Comparison of ENCODE assay signal across 9 mouse cellular contexts in the genomic region with DNA sequence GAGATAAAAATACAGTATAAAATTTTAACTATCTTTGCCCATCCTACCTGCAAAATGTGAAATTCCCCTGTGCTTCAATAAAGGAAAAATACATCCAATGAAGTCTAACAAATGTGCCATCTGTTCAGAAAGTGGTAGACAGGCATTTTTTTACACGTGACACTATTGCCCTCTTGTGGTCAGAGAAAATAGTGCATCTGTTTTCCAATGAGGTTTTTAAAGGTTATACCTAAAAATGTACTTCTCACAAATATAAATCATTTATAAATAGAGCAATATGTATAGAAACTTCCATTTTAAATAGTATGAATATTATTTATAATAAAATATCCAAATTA.
DNase-seq lines count a peak whose midpoint lies in the region; ATAC-seq lines count a peak whose summit lies in the region.
"Had no signal": no experiment of that assay in that cellular context is flagged by ENCODE, and none has a peak within 500 bp of the region (broad histone marks: within the 10 kb centered on the region; RNA-seq: fewer than 3 reads in every experiment).

No protein-coding gene starts in this region.

- H3K27me3 ChIP-seq in forebrain, embryonic 12.5 days = no peaks in the 10 kb centered on the region
- H3K27me3 ChIP-seq in forebrain, embryonic 11.5 days (ENCODE audit: control insufficient read depth, insufficient read depth, low read length) = no peaks in the 10 kb centered on the region
- 0 out of 2 replicates have a peak, but pooled peaks cover 3% of the 10 kb centered on the region for H3K27me3 ChIP-seq in neural tube, embryonic 15.5 days (replicated peaks)
- H3K27me3 ChIP-seq: heart, embryonic 15.5 days had no signal

- 0% methylated on average over 1 of the region's 1 CpGs for WGBS in forebrain, embryonic 12.5 days
- WGBS in forebrain, embryonic 11.5 days = 0% methylated on average over 1 of the region's 1 CpGs
- 0% methylated on average over 1 of the region's 1 CpGs for WGBS in neural tube, embryonic 15.5 days

- H3K9me3 ChIP-seq in forebrain, embryonic 12.5 days = no peaks in the 10 kb centered on the region
- no peaks in the 10 kb centered on the region for H3K9me3 ChIP-seq in forebrain, embryonic 11.5 days (ENCODE audit: control insufficient read depth, low read length)
- H3K9me3 ChIP-seq in neural tube, embryonic 15.5 days (replicated peaks) = no peaks in the 10 kb centered on the region
- H3K9me3 ChIP-seq: heart, embryonic 15.5 days had no signal

- no peak for DNase-seq in forebrain, embryonic 11.5 days (ENCODE audit: low spot score)
- DNase-seq in ovary, postnatal 14 days (ENCODE audit: low spot score) = peak; percentile 15
- DNase-seq in ovary, postnatal 36 days (ENCODE audit: low spot score) = no peak
- peak; percentile 36 for DNase-seq in cerebellum, adult 9-11 months
- peak; percentile 11 for DNase-seq in layer of hippocampus, adult 9-11 months
- no peak for DNase-seq in gastrocnemius, postnatal 36 days

- H3K36me3 ChIP-seq in forebrain, embryonic 12.5 days (replicated peaks) = no peaks in the 10 kb centered on the region
- no peaks in the 10 kb centered on the region for H3K36me3 ChIP-seq in forebrain, embryonic 11.5 days (ENCODE audit: control insufficient read depth, insufficient read depth, low read length)
- H3K36me3 ChIP-seq in neural tube, embryonic 15.5 days = no peaks in the 10 kb centered on the region
- H3K36me3 ChIP-seq: heart, embryonic 15.5 days had no signal

- ATAC-seq in forebrain, embryonic 12.5 days (ENCODE audit: low FRiP score) = peak; percentile 37; the same call in 1 of the 2 replicates
- no peak for ATAC-seq in forebrain, embryonic 11.5 days (replicated peaks; ENCODE audit: low FRiP score)
- peak; percentile 38; the same call in 1 of the 2 replicates for ATAC-seq in neural tube, embryonic 15.5 days (ENCODE audit: low FRiP score)

- no peak overlapping the region for H3K4me3 ChIP-seq in forebrain, embryonic 12.5 days (replicated peaks)
- no peak overlapping the region for H3K4me3 ChIP-seq in forebrain, embryonic 11.5 days (ENCODE audit: low read depth, low read length)
- no peak overlapping the region for H3K4me3 ChIP-seq in neural tube, embryonic 15.5 days (replicated peaks)
- H3K4me3 ChIP-seq: heart, embryonic 15.5 days had no signal

- no peak overlapping the region for H3K9ac ChIP-seq in forebrain, embryonic 12.5 days
- H3K9ac ChIP-seq in forebrain, embryonic 11.5 days (ENCODE audit: low read length) = no peak overlapping the region
- H3K9ac ChIP-seq in neural tube, embryonic 15.5 days (replicated peaks) = no peak overlapping the region
- H3K9ac ChIP-seq: heart, embryonic 15.5 days had no signal

- no peak overlapping the region for H3K4me2 ChIP-seq in forebrain, embryonic 12.5 days
- H3K4me2 ChIP-seq in forebrain, embryonic 11.5 days (ENCODE audit: low read depth, low read length, severe bottlenecking) = no peak overlapping the region
- H3K4me2 ChIP-seq in neural tube, embryonic 15.5 days = peak overlapping the region; percentile 40; the same call in 1 of the 2 replicates
- H3K4me2 ChIP-seq: heart, embryonic 15.5 days had no signal

- no peak overlapping the region for H3K27ac ChIP-seq in forebrain, embryonic 12.5 days
- H3K27ac ChIP-seq in forebrain, embryonic 11.5 days (ENCODE audit: low read depth, low read length) = no peak overlapping the region
- no peak overlapping the region; the same call in 1 of the 2 replicates for H3K27ac ChIP-seq in neural tube, embryonic 15.5 days (replicated peaks)
- H3K27ac ChIP-seq: heart, embryonic 15.5 days had no signal

- intact Hi-C loops in gastrocnemius, postnatal 36 days (cut with DNase I) = no loop called here

- peaks cover 15% of the 10 kb centered on the region for H3K4me1 ChIP-seq in forebrain, embryonic 12.5 days
- H3K4me1 ChIP-seq in forebrain, embryonic 11.5 days (replicated peaks; ENCODE audit: control insufficient read depth, insufficient read depth, low read length) = peaks cover 4% of the 10 kb centered on the region
- H3K4me1 ChIP-seq in neural tube, embryonic 15.5 days = peaks cover 17% of the 10 kb centered on the region

Comparison
In these comparisons a context has a peak if more than half of its experiments do, and no peak if none do; other contexts are left out.
1. DNase-seq: peak in ovary, postnatal 14 days (single experiment), cerebellum, adult 9-11 months (single experiment) and layer of hippocampus, adult 9-11 months (single experiment); none in forebrain, embryonic 11.5 days (single experiment), ovary, postnatal 36 days (single experiment) and gastrocnemius, postnatal 36 days (0 of 2).